Mouse (Mus musculus) adrenal gland, postnatal 10 days (tissue): ENCODE measurements around the gene G6pc3. TPM values are rescaled to one million over a fixed set of nuclear protein-coding genes. Genes with fewer than 3 reads are reported as not detected.
A peak's percentile ranks its signal among the peaks of the same experiment; 100 is the strongest.

Experiments used
- DNase-seq: peaks from one replicate; pipeline ENCODE4 v3.0.0; 2021; ENCODE audit warnings: mixed read lengths
- total RNA-seq, 2 experiments: library from RNA; stranded (reverse); gene quantifications; 2 replicates each; pipeline ENCODE4 v1.2.3; 2021

G6pc3 gene
- total RNA-seq, 2 experiments from 2014 or later, result 72.3 to 74.7 TPM

DNA sequence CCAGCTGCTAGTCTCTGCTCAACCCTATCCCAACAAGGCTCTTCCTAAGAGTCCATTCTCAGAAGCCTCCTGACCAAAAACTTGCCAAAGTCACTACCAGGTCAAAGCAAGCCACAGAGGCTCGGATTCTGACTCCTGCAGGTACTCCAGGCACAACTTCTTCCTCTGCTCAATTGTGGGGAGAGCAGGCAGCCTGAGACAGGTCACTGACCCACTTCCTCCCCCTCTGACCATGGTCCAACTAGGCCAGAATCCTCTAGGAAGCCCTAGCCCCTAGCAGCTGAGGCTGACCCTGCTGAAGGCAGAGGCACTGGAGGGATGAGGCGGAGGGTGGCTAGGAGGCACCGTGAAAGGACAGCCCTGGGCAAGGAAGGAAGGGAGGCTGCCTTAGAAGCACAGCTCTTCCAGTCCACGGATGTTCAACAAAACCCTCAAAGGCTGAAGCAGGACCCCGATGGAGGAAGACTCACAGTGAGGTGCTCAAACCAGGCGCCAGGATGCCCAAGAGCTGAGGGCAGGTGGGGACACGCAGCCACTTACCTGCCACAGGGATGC, 28.5 kb downstream of the G6pc3 start:
- peak; percentile 23 for DNase-seq

DNA sequence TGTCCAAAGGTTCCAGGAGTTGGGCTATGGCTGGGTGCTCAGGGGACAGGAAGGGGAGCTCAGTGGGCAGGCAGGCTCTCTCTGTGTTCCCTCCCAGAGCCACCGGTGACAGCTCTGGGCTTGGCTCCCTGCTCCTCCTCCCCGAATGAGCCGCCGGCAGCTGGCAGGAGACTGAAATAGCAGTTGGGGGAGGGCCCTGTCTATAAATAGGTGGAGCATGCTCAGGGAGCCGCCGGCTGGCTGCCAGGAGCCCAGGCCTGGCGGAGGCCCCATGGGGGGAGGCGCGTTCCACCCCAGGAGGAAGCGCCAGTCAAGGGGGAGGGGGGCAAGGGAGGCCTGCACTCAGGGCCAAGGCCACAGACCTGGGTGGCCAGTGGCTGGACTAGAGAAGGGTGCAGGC, 29.4 kb downstream of the G6pc3 start:
- peak; percentile 97 for DNase-seq

DNA sequence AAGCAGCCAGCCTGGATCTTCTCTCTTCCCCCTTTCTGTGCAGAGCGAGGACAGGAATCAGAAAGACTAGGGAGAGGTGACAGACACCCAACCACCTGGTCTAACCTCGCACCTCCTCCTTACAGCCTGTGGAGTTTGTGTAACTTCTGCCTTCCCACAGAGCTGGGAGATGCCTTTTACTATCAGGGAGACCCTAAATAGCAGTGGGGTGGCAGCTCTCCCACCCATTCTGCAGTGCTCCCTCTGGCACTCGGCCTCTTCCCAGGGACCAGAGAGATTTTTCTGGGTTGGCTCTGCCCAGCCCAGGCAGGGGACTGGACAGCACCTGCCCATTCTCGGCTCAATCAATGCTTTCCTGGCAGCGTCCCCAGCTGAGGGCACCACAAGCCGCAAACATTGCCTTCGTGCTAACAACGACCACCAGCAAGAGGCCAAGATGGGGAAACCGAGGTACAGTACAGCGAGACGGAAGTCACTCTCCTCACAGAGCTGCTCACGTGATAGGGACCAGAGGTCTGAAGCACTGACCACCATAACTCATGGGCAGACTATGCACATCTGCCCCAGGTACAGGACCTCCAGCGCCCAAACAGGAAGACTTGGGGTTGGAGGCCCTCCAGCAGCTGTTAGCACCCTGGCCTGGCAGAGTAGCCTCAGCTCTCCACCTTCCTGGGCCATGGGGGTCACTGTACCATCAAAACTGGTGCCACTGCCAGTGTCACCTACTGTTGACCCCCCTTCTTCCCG, 30.0 kb downstream of the G6pc3 start:
- peak; percentile 37 for DNase-seq

DNA sequence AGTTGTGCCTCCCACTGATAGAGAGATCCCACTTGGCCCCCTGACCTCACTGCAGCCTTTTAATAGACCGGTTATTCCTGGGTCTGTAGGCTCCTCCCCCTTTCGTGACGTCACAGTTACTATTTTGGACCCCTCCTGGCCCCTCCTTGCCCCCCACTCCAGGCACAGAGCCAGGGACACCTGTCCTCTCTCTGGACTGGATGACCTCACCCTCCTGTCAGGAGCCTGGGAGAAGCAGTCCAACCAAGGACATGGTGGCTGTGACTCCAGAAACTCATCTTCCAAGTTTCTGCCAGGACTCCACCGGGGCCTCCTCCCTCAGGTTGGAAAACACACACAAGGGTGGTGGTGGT, 30.6 kb downstream of the G6pc3 start:
- peak; percentile 67 for DNase-seq

DNA sequence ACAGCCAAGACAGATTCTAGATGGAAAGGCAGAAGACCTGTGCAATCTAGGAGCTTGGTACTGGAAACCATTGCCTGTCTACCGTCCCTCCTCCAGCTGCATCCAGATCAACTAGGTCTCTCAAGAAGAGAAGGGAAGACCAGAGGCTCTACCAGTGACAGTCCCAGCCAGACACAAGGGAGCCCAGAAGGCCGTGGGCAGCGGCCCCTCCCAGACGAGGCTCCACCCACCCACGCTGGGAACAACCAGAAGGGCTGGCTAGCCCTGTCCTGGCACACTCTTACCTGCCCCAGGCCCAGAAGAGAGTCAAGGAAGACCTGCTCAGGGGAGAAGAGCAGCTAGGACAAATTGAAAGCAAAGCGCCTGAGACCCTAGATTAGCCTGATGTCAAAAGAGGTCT, 31.0 kb downstream of the G6pc3 start:
- DNase-seq, result peak; percentile 39

DNA sequence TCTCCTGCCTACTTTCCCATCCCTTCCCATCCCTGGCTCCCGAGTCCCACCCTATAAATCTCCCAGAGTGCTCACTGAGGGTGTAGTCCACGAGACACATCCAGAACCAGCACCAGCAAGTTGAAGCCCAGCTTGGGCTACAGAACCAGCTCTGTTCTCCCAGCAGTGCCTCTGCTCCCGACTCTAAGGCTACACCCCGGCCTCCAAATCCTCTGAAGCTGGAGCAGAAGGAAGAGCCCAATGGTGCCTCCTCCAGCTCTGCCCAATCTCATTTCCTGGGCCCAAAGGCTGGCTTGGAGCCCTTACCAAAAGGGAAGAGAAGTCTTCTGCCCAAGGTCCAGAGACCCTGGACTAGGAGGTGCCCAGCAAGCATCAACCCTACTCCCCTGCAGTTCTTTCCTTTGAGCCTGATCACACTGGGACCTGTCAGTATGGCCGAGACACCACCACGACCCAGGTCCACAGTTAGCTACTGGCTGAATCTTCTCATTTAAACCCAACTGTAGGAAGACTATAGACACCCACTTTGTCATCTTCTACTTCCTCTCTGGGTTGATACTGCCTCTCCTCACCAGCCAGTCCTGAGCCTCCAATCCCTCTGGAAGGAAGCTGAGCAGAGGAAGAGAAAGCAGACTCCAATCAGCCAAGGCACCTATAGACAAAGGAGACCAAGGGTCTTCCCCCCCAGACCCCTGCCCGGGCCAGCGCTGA, 32.0 kb downstream of the G6pc3 start:
- DNase-seq, result peak; percentile 3

DNA sequence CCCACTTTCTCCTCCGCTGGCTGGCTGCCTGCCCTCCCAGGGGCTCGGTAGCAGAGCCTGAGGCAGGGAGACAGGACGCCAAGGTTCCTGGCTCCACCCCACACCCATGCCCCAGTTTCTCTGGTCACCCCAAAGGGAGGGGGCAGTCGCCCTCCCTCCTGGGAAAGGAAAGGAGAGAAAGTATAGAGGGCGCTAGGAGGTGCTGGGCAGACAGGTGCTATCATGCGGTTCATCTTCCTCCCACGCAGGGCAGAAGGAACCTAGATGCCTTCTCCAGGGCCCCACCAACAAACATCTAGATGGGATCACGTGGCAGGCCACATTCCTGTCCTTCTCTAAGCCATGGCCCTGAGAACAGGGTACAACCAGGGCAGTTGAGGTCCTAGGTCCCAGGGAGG, 32.5 kb downstream of the G6pc3 start:
- peak; percentile 45 for DNase-seq

DNA sequence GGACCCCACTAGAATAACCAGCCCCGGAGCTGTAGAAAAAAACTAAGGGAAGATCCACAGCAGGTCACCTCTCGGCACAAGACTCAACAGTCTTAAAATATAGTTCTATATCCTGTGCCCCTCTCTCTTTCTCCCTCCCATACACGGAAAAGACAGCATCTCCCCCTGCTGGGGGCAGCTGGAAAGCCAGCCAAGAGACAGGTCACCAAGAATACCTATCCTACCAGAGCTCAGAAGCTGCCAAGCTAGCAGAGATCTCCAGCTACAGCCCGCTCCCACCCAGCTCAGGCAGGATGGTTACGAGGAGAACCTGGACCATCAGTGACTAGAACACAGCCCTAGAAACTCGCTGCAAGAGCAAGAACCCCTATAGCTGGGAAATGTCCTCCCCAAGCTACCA, 33.7 kb downstream of the G6pc3 start:
- DNase-seq, result peak; percentile 72

DNA sequence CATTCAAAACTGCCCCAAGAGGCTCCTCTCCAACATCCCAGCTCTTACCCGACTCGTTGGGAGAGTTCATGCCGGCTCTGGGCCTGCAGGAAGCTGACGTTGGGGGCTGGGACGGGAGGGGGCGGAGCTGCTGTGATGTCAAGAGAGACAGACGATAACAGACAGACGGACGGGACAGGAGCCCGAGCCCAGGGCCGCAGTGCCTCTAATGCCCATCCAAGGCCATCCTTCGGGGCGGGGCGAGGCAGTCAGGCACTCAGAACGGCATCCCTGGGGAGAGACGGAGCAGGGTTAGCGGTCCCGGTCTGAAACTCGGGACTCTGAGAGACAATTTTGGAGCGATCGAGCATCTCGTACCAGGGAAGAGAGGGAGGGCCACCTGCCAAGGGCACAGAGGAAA, 35.3 kb downstream of the G6pc3 start:
- DNase-seq, result peak; percentile 73

DNA sequence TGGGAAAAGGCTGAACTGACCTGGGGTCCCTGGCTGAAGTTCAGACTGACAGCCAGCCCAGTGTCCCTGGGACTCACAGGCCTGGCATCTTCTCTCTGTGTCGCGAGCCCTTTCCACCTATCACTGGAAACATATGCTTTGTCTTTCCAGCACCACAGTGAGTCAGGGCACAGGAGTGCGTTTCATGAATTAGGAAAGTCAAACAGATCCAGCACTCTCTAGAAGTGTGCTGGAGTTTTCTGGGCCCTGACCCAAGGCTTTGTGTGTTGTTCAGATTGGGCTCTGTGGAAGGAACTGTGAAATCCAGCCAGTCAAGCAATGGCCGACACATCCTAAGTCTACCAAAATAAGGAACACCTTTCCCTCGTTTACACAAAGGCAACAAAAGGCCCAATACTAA, 35.8 kb downstream of the G6pc3 start:
- DNase-seq, result no peak

DNA sequence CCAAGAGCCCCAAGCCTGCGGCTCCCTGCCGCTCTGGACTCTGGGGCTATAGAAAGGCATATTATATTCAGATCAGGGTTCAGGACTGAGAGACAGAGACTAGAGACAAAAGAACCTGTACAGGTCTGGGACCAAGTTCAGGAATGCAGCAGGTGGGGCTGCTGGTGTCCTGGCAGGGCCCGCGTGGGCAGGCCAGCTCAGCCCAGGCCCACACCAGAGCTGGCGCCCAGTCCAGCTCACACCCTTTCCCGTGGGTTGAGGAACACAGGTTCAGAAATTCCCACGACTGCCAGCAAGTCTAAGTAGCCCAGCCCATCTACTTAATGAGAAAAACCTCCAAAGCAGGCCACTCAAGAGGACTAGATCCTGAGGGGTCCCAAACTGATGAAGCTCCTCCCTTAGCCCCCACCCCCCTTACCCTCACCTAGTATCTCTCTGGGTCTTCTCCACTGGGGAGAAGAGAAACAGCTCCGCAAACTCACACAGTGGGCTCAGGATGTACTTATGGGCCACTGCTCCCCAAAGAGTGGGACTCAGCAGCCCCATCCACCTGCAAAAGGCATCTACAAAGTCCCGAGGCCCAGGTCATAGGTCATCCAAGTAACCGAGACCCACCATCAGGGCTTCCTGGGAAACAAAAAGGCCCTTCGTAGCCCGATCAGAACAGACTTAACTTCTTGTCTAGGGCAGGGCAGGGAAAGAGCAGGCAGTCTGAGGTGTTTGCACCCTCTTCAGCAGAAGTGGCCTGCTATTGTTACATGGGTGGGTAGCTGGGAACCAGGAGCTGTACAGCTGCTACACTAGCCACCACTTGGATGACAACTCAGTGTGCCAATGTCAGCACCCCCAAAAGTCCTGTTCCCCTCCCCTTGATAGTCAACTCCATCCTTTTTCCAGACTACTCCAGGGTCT, 36.9 kb downstream of the G6pc3 start:
- DNase-seq, result no peak

DNA sequence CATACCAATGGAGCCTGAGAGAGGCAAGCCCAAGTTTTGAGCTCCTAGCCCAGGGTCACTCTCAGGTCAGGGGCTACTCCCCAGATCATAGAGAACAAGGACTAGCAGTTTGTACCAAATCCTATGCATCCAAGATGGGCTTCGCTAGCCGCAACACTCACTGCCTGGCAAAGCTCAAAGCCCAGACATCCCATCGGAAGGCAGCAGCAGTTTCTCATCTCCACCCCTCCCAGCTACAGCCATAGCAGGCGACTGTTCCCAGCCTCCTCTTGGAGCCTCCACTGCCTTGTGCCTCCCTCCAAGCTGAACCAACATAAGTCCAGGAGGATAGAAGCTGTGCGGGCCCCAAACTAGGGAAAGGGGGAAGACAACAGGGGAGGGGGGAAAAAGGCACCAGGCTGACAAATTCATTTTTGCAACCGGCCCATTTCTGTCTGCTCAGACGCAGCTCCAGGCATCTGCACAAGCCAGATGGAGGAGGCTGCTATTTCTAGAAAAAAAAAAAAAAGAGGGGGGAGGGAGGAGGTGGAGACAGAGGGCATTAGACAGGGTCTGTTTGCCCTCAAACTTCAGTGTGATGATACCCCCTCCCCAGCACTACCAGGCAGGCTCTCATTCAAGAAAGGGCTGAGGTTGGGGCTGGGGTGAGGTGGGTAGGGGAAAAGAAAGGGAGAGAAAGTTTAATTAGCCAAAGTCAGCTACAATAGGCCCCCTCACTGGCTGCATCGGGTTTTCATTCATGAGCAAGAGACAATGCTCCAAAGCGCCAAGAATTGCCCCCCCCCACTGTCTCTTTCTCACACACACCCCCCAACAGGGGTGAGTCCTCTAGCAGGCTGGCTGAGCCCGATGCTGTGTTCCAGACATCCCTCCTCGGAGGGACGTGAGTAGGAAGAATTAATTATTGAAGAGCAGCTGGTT, 38.1 kb downstream of the G6pc3 start:
- no peak for DNase-seq

DNA sequence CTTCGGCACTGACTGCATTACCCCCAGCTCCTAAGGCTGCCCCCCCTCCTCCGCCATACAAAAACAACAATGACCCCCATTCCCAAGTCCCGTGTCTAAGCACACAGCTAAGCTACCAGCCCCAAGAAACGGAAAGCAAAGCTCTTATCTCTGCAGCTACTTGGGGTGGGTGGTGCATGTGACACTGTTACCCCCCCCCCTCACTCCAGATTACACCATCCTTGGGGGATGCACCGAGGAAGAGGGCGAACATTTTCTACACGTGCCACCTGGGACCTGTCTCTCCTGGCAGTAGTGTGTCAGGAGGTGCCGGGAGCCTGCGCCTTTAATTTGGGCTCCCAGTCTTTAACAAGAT, 38.7 kb downstream of the G6pc3 start:
- no peak for DNase-seq

DNA sequence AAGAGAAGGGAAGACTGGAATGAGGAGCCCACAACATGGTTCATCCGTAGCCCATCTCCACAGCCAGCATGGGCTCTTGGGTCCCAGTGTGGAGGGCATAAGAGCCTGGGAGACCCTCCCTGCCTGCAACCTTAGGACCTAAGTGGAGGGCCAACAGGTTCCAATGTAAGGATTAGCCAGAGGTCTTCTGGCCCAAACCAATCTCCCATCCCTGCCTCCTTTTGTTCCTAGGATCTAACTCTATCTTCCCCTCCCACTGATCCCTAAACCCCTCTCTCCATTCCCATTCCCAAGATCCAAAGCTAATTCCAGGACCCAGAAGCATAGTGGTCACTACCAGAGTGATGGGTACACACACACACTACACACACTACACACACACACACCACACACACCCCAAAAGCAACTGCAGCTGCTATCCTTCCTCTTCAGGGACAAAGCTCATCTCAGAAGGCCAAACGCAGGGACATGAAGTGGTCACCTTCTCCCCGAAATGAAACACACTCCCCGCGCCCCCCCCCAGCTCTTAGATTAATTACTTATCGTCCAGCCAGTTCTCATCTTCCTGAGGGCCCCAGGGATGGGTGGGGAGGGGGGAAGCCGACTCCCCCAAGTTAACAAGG, 39.3 kb downstream of the G6pc3 start:
- DNase-seq, result no peak

DNA sequence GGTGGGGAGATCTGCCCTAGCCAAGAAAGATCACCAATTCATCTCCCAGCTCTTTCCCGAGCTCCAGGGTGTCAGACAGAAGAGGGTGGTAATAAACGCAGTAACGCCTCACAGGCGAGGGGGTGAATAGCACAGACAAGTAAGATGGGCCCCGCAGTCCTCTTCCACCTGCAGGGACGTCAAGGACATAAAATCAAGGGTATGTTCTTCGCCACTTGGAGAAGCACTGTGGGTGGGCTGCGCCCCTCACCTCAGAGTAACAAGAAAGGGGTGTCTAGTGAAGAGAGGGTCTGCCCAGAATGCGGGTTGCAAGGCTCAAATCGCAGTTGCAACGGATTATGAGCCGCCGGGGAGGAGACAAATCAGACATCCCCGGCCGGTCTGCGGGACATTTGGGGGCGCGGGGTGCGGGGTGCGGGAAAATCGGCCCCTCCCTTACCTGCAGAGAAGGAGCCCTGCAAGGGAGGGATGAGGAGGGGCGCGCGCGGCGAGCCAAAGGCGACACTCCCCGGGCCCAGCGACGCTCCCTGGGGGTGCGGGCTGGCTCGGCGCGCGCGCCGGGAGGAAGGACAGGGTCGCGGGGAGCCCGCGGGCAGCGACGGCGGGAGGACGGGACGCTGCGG, 40.0 kb downstream of the G6pc3 start:
- no peak for DNase-seq

DNA sequence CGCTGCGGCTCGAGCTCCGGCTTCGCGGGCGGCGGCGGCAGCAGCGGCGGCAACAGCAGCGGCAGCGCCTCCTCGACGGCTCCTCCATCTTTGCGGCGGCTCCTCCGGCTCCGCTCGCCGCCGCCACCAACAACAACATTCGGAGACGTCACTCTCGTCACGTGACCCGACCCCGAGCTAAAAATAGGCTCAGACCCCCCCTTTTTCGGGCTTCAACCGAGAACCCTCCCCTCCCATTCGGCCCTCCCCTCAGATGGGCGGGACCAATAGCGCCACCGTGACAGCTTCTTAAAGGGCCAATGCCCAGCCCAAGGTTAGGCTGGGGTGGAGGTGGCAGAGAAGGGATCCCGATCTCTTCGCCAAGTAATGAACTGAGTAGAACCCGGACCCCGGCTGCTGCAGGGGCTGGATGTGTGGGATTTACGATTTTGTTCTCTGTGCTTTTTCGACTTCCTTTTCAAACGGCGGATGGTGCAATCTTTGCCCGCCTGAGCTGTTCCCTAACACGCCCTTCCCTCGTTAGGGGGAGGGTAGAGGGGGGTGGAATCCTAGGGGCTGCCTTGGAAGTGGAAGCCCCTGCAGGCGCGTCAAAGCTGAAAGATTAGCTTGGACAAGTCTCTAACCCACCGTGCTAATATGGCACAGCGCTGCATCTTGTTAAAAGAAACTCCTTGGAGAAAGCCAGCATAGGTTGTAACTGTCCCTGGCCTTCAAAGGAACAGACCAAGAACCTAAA, 40.8 kb downstream of the G6pc3 start, which contains the start of gene Hdac5:
Gene Hdac5 (minus strand): TSS at position 161 of the 736 bp plus-strand sequence.
- peak; percentile 99 for DNase-seq

DNA sequence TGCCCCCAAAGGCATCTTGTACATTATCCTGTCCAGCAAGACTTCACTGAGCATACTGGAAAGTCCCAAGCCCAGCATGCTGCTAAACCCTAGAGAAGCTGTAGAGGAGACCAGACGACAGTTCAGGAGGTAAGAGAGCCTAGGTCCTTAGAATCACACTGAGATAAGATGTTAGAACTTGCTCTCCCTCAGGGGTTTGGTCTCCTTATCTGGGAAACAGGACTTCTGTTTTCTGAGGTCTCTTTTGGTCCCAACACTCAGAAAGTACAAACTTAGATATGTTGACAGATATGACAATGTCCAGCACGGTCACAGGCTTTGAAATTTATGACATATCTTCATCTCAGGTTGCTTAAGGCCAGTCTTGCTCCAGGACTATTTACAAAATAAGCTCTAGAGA, 46.6 kb downstream of the G6pc3 start:
- no peak for DNase-seq

DNA sequence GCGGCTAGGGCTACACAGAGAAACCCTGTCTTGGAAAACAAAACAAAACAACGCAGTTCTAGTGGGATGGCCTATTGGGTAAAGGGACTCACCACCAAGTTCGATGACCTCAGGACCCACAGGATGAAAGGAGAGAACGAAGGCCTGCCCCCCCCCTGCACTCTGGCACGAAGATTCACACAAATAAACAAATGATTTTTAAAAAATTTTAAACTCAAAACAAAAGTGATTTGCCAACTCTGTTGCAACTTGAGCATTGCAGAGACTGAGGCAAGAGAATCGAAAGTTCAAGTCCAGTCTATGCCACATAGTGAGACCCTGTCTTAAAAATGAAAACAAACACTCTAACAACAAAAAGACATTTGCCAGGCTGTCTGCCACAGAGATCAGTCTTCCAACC, 51.2 kb downstream of the G6pc3 start:
- no peak for DNase-seq

DNA sequence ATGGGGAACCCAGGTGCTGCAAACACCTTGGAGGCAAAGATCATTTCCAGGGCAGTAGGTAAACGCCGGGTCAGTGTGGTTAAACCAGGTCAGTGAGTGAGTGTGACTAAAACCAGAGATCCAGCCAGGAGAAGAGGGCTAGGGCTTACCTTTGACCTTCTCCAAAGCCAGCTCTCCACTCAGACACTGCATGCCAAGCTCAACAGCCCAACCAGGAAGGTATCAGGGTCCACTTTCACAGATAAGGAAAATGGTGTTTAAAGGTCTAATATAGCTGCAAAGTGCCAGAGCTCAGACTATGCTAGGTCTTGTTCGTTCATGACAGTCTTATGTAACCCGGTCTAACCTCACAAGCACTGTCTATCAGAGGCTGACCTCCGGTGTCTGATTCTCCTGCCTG, 51.8 kb downstream of the G6pc3 start:
- DNase-seq, result no peak

DNA sequence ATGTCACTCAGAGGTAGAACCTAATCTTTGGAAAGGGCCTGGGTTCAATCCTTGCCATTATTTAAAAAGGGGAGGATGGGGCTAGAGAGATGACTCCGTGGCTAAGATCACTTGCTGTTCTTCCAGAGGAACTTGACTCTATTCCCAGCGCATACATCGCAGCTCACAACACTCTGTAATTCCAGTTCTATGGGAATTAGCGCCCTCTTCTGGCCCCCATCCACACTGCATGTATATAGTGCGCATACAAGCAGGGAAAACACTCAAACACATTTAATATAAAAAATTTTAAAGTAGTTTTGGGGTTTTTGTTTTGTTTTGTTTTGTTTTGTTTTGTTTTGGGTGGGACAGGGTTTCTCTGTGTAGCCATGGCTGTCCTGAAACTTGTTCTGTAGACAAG, 52.5 kb downstream of the G6pc3 start:
- no peak for DNase-seq
